Mouse (Mus musculus) stomach, embryonic 15.5 days (tissue): Measurements from ENCODE around the gene Dmwd. TPM values are rescaled to one million over a fixed set of nuclear protein-coding genes. Genes with fewer than 3 reads are reported as not detected.

Experiments used
- ATAC-seq: fragments of 200-750 bp; cut with Nextera tagmentation; 2 replicates; pipeline ENCODE4 v1.8.0; 2017; ENCODE audit warnings: low read depth, moderate number of reproducible peaks, moderate TSS enrichment; ENCODE audit not compliant: insufficient read depth, low FRiP score
- H3K27ac ChIP-seq: fragments of 300-500 bp; sonication (generic); 2 replicates; pipeline ENCODE4 v1.5.1; 2015; ENCODE audit warnings: mild to moderate bottlenecking, inconsistent platforms
- H3K27me3 ChIP-seq: fragments of 300-500 bp; sonication (generic); replicated peaks from 2 replicates; pipeline ENCODE4 v1.6.1; 2015; ENCODE audit warnings: inconsistent platforms
- H3K36me3 ChIP-seq: fragments of 300-500 bp; sonication (generic); 2 replicates; pipeline ENCODE4 v1.6.1; 2015; ENCODE audit warnings: inconsistent platforms
- H3K4me1 ChIP-seq: fragments of 300-500 bp; sonication (generic); 2 replicates; pipeline ENCODE4 v1.6.1; 2015; ENCODE audit warnings: inconsistent platforms
- H3K4me2 ChIP-seq: fragments of 300-500 bp; sonication (generic); 2 replicates; pipeline ENCODE4 v1.6.1; 2015; ENCODE audit warnings: mild to moderate bottlenecking, inconsistent platforms
- H3K4me3 ChIP-seq: fragments of 300-500 bp; sonication (generic); replicated peaks from 2 replicates; pipeline ENCODE4 v1.5.1; 2015; ENCODE audit warnings: inconsistent platforms
- H3K9ac ChIP-seq: fragments of 300-500 bp; sonication (generic); 2 replicates; pipeline ENCODE4 v1.6.1; 2015; ENCODE audit warnings: inconsistent platforms
- H3K9me3 ChIP-seq: fragments of 300-500 bp; sonication (generic); 2 replicates; pipeline ENCODE4 v1.6.1; 2016; ENCODE audit warnings: inconsistent platforms
- WGBS: fragments of 180-500 bp; shearing (Covaris S2); methylation state at CpG from one replicate; pipeline ENCODE4 v1.1.7; 2015; 5-methylcytosine and 5-hydroxymethylcytosine counted together
- polyA plus RNA-seq: library from polyadenylated mRNA; unstranded; fragments of >200 nt; fragmentation: Nextera tagmentation; extraction: Ambion mirVana; gene quantifications from 2 replicates; pipeline ENCODE4 v1.2.1, GENCODE M21; 2015

Gene Dmwd
- polyA plus RNA-seq, 1 experiment from 2014 or later: 13.7 TPM

DNA sequence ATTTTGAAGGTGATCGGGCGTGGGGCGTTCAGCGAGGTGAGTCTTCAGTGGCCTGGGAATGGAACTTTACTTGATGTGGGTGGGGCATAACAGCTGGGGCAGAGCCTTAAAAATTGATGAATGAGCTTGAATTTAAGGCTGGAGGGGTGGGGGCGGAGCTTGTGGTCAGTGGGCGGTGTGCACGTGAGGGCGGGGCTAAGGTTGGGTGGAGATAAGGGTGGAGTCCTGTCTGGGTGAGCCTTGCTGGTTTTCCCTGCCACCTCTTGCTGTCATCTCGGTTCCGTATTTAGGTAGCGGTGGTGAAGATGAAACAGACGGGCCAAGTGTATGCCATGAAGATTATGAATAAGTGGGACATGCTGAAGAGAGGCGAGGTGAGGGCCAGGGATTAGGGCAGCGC lies 10.0 kb downstream of the Dmwd start:
- 13% methylated on average over 14 of the region's 14 CpGs for WGBS
- Histone ChIP-seq H3K27me3 (no peaks in the 10 kb centered on the region), H3K4me2 (peak overlapping the region; percentile 53), H3K4me1 (peaks cover 51% of the 10 kb centered on the region), H3K27ac (peak overlapping the region; percentile 60), H3K9me3 (no peaks in the 10 kb centered on the region), H3K4me3 (peak overlapping the region; percentile 42), H3K9ac (no peak overlapping the region), H3K36me3 (peaks cover 12% of the 10 kb centered on the region)
- peak; percentile 50; the same call in 1 of the 2 replicates for ATAC-seq

DNA sequence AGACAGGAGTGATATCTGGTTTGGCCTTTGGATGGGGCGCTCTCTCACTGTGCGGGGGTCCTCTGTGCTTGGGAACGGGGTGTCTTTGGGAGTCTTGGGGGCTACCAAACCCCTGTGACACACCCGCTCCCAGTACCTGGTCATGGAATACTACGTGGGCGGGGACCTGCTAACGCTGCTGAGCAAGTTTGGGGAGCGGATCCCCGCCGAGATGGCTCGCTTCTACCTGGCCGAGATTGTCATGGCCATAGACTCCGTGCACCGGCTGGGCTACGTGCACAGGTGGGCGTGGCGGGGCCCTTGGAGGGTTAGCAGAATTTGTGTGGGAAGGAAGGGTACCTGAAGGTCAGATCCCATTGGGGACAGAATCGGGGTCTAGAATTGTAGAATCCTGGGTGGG lies 10.7 kb downstream of the Dmwd start:
- no peak overlapping the region for H3K4me2 ChIP-seq
- WGBS: 68% methylated on average over 18 of the region's 18 CpGs
- H3K9me3 ChIP-seq: no peaks in the 10 kb centered on the region
- H3K9ac ChIP-seq: no peak overlapping the region
- H3K27me3 ChIP-seq: no peaks in the 10 kb centered on the region
- peaks cover 47% of the 10 kb centered on the region for H3K4me1 ChIP-seq
- H3K36me3 ChIP-seq: peaks cover 5% of the 10 kb centered on the region; the same call in 1 of the 2 replicates
- no peak for ATAC-seq
- H3K4me3 ChIP-seq: no peak overlapping the region
- no peak overlapping the region for H3K27ac ChIP-seq

DNA sequence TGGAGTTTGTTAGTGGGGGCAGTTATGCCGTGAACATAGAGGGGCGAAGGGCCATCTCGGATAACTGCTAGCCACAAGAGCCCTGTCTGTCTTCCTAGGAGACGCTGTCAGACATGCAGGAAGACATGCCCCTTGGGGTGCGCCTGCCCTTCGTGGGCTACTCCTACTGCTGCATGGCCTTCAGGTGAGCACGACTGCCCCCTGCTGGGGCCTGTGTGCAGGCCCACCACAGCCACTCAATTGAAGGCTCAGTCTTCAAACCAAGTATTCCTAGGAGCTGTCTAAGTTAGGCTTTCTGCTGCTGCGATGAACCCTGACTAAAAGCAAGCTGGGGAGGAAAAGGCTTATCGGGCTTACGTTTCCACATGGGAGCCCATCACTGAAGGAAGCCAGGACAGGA lies 12.8 kb downstream of the Dmwd start:
- Histone ChIP-seq H3K36me3 (peaks cover 2% of the 10 kb centered on the region; the same call in 1 of the 2 replicates), H3K27ac (no peak overlapping the region), H3K27me3 (no peaks in the 10 kb centered on the region), H3K4me3 (no peak overlapping the region), H3K4me2 (no peak overlapping the region), H3K9me3 (no peaks in the 10 kb centered on the region), H3K9ac (no peak overlapping the region), H3K4me1 (peaks cover 44% of the 10 kb centered on the region)
- 41% methylated on average over 10 of the region's 10 CpGs for WGBS
- ATAC-seq: no peak

DNA sequence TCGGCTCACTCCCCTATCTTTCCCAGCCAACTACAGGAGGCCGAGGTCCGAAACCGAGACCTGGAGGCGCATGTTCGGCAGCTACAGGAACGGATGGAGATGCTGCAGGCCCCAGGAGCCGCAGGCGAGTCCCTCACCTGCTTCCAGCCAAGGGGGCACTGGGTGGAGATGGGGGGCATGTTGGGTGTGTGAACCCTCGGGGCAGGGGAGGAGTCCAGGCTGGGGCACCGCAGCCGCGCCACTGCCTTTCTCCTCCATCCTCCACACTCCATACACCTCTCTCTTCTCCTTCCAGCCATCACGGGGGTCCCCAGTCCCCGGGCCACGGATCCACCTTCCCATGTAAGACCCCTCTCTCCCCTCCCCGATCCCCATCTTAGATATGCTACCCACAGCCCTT lies 15.9 kb downstream of the Dmwd start:
- peak overlapping the region; percentile 98; the same call in 1 of the 2 replicates for H3K27ac ChIP-seq
- peaks cover 27% of the 10 kb centered on the region for H3K4me1 ChIP-seq
- H3K4me3 ChIP-seq: no peak overlapping the region
- no peaks in the 10 kb centered on the region for H3K27me3 ChIP-seq
- ATAC-seq: no peak
- peak overlapping the region; percentile 85; the same call in 1 of the 2 replicates for H3K4me2 ChIP-seq
- WGBS: 57% methylated on average over 12 of the region's 17 CpGs
- H3K36me3 ChIP-seq: peaks cover 2% of the 10 kb centered on the region; the same call in 1 of the 2 replicates
- H3K9ac ChIP-seq: no peak overlapping the region
- no peaks in the 10 kb centered on the region for H3K9me3 ChIP-seq

DNA sequence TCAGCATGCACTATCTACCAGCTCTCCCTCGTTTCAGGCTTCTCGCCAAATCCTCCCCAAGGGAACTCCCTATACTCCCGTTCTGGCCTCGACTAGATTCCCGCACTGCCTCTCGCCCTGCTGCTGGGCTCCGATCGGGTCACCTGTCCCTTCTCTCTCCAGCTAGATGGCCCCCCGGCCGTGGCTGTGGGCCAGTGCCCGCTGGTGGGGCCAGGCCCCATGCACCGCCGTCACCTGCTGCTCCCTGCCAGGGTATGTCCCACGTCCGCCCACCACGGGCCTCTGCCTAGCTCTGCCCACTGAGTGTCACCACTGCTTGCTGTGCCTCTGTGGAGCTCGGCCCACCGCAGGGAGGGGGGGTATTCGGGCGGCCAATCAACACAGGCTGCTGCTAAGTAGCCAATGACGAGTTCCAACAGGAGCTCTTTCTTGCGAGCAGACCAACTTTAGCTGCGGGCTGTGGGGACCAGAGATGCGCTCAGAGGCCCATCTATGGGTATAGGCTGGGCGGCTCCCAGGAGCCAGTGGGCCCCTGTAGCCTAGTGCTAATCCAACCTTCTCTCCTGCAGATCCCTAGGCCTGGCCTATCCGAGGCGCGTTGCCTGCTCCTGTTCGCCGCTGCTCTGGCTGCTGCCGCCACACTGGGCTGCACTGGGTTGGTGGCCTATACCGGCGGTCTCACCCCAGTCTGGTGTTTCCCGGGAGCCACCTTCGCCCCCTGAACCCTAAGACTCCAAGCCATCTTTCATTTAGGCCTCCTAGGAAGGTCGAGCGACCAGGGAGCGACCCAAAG lies 16.6 kb downstream of the Dmwd start:
- H3K4me1 ChIP-seq: peaks cover 34% of the 10 kb centered on the region
- WGBS: 6% methylated on average over 38 of the region's 38 CpGs
- peak overlapping the region; percentile 85 for H3K4me2 ChIP-seq

DNA sequence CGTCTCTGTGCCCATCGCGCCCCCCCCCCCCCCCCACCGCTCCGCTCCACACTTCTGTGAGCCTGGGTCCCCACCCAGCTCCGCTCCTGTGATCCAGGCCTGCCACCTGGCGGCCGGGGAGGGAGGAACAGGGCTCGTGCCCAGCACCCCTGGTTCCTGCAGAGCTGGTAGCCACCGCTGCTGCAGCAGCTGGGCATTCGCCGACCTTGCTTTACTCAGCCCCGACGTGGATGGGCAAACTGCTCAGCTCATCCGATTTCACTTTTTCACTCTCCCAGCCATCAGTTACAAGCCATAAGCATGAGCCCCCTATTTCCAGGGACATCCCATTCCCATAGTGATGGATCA lies 17.1 kb downstream of the Dmwd start:
- H3K4me2 ChIP-seq: peak overlapping the region; percentile 85
- peak overlapping the region; percentile 73 for H3K4me3 ChIP-seq
- under 1% methylated on average over 10 of the region's 15 CpGs for WGBS
- H3K4me1 ChIP-seq: peaks cover 35% of the 10 kb centered on the region
- H3K27me3 ChIP-seq: no peaks in the 10 kb centered on the region
- peak overlapping the region; percentile 33 for H3K9ac ChIP-seq
- ATAC-seq: peak; percentile 30; the same call in 1 of the 2 replicates
- no peaks in the 10 kb centered on the region for H3K36me3 ChIP-seq
- peak overlapping the region; percentile 98 for H3K27ac ChIP-seq
- H3K9me3 ChIP-seq: no peaks in the 10 kb centered on the region

More for the DNA sequence above, 16.6 kb downstream of the Dmwd start:
- Histone ChIP-seq H3K27me3 (no peaks in the 10 kb centered on the region), H3K9me3 (no peaks in the 10 kb centered on the region), H3K9ac (no peak overlapping the region), H3K4me3 (peak overlapping the region; percentile 73), H3K27ac (peak overlapping the region; percentile 98), H3K36me3 (peaks cover 2% of the 10 kb centered on the region; the same call in 1 of the 2 replicates)
- peak; percentile 18; the same call in 1 of the 2 replicates for ATAC-seq

DNA sequence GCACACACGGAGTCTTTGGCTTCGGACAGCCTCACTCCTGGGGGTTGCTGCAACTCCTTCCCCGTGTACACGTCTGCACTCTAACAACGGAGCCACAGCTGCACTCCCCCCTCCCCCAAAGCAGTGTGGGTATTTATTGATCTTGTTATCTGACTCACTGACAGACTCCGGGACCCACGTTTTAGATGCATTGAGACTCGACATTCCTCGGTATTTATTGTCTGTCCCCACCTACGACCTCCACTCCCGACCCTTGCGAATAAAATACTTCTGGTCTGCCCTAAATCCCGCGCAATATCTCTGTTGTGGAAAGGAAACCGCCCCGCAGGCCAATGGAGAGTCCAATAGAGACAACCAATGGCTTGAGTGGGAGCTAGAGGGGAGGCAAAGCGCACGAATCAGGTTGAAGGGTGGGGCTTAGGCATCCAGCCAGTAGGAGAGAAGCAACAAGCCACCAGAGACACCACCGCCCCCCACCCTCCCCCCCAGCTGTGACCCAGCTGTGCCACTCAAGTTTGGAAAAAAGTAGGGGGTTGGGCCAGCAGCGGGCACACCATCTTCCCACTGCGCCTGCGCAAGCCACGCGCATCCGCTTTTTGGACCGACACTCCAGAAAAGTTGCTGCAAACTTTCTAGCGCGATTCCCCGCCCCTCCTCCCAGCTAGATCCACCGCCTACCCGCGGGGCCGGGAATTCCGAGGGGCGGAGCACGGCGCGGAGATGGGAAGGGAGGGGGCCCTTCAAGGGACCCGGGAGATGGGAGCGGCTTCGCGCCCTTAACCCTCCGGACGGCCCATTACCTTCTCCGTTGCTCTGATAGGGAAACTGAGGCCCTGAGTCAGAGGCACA lies 17.7 kb downstream of the Dmwd start:
- ATAC-seq: peak; percentile 81
- WGBS: under 1% methylated on average over 45 of the region's 45 CpGs
- H3K36me3 ChIP-seq: no peaks in the 10 kb centered on the region
- H3K4me2 ChIP-seq: peak overlapping the region; percentile 85
- peak overlapping the region; percentile 98 for H3K27ac ChIP-seq
- peak overlapping the region; percentile 73 for H3K4me3 ChIP-seq
- no peaks in the 10 kb centered on the region for H3K9me3 ChIP-seq
- peak overlapping the region; percentile 81 for H3K9ac ChIP-seq
- H3K4me1 ChIP-seq: peaks cover 35% of the 10 kb centered on the region
- no peaks in the 10 kb centered on the region for H3K27me3 ChIP-seq

DNA sequence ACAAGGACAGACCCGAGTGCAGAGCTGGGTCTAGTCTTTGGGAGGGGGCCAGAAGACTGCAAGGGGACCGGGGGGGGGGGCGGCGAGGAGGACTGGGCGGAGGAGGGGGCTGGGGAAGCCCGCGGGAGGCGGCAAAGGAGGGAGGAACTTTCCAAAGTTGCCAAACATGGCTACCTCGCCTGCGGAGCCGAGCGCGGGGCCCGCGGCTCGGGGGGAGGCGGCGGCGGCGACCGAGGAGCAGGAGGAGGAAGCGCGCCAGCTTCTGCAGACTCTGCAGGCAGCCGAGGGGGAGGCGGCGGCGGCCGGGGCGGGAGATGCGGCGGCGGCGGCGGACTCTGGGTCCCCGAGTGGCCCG lies 18.4 kb downstream of the Dmwd start, which contains the start of gene Six5:
TSS of gene Six5 (plus strand) at position 124 of the 355 bp plus-strand sequence.
- no peaks in the 10 kb centered on the region for H3K36me3 ChIP-seq
- WGBS: 2% methylated on average over 10 of the region's 36 CpGs
- peaks cover 35% of the 10 kb centered on the region for H3K4me1 ChIP-seq
- H3K27me3 ChIP-seq: no peaks in the 10 kb centered on the region
- H3K27ac ChIP-seq: peak within 1 kb of the TSS; percentile 98
- no peaks in the 10 kb centered on the region for H3K9me3 ChIP-seq
- H3K4me3 ChIP-seq: peak within 1 kb of the TSS; percentile 73
- peak within 1 kb of the TSS; percentile 81 for H3K9ac ChIP-seq
- no peak for ATAC-seq
- peak within 1 kb of the TSS; percentile 85 for H3K4me2 ChIP-seq

DNA sequence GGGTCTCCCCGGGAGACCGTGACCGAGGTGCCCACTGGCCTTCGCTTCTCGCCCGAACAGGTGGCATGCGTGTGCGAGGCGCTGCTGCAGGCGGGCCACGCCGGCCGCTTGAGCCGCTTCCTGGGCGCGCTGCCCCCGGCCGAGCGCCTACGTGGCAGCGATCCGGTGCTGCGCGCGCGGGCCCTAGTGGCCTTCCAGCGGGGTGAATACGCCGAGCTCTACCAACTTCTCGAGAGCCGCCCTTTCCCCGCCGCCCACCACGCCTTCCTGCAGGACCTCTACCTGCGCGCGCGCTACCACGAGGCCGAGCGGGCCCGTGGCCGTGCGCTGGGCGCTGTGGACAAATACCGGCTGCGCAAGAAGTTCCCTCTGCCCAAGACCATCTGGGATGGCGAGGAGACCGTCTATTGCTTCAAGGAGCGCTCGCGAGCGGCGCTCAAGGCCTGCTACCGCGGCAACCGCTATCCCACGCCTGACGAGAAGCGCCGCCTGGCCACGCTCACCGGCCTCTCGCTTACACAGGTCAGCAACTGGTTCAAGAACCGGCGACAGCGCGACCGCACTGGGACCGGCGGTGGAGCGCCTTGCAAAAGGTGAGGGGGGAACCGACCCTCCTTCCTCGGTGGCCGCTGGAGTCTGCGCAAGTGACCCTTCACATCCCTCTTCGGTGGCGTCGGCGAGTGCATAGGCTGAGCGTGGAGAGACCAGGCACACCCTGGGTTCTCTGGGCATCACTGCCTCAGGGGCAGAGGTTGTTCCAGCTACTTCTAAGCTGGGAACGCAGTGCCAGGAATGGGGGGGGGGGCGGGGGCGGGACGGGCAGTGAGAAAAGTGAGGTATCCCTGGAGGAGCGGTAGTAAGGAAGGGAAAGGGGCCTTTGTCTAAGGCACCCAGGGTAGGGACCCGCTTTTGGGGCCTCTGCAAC lies 19.1 kb downstream of the Dmwd start:
- Histone ChIP-seq H3K9me3 (no peaks in the 10 kb centered on the region), H3K9ac (peak overlapping the region; percentile 81), H3K36me3 (no peaks in the 10 kb centered on the region), H3K4me3 (peak overlapping the region; percentile 73), H3K4me1 (peaks cover 35% of the 10 kb centered on the region), H3K4me2 (peak overlapping the region; percentile 85), H3K27ac (peak overlapping the region; percentile 98), H3K27me3 (no peaks in the 10 kb centered on the region)
- no peak for ATAC-seq
- under 1% methylated on average over 77 of the region's 87 CpGs for WGBS

DNA sequence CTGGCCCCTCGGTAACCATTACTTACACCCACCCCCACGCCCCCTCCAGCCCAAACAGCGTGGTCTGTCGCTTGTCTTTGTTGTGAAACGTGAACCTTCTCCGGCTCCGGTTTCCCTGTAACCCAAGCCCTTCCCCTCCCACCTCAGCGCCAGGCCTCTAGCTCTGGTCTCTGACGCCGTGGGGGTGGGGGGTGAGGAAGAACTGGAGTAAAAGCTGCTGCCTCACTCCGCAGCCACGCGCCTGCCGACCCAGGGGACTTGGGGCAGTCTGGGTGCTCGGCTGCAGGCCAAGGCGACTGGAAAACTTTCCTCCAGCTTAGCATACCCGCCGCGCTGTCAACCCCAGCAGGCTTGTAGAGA lies 19.7 kb downstream of the Dmwd start:
- Histone ChIP-seq H3K27ac (peak overlapping the region; percentile 98), H3K27me3 (no peaks in the 10 kb centered on the region), H3K9ac (peak overlapping the region; percentile 81; the same call in 1 of the 2 replicates), H3K36me3 (no peaks in the 10 kb centered on the region), H3K9me3 (no peaks in the 10 kb centered on the region), H3K4me1 (peaks cover 35% of the 10 kb centered on the region), H3K4me2 (peak overlapping the region; percentile 85), H3K4me3 (peak overlapping the region; percentile 73)
- peak; percentile 3; the same call in 1 of the 2 replicates for ATAC-seq
- WGBS: 0% methylated on average over 19 of the region's 19 CpGs

DNA sequence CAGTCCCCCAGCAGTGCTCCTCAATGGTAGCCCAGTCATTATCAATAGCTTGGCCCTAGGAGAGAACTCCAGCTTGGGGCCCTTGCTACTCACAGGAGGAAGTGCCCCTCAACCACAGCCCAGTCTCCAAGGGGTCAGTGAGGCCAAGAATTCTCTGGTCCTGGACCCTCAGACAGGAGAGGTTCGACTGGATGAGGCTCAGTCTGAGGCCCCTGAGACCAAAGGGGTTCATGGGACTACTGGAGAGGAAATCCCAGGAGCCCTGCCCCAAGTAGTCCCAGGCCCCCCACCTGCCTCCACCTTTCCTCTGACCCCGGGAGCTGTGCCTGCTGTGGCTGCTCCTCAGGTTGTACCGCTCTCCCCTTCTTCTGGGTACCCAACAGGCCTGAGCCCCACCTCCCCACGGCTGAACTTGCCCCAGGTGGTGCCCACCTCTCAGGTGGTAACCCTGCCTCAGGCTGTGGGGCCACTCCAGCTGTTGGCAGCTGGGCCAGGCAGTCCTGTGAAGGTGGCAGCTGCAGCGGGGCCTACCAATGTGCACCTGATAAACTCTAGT lies 20.5 kb downstream of the Dmwd start:
- Histone ChIP-seq H3K4me3 (peak overlapping the region; percentile 73), H3K36me3 (no peaks in the 10 kb centered on the region), H3K27ac (peak overlapping the region; percentile 98; the same call in 1 of the 2 replicates), H3K4me2 (peak overlapping the region; percentile 85), H3K4me1 (peaks cover 35% of the 10 kb centered on the region), H3K27me3 (no peaks in the 10 kb centered on the region), H3K9ac (peak overlapping the region; percentile 42; the same call in 1 of the 2 replicates), H3K9me3 (no peaks in the 10 kb centered on the region)
- no peak for ATAC-seq
- 52% methylated on average over 5 of the region's 5 CpGs for WGBS
